Mouse (Mus musculus) G1E (cell line): ENCODE measurements around the gene Hacl1.

Experiments
- CTCF ChIP-seq: IDR thresholded peaks from 2 replicates; pipeline ENCODE4 v1.5.1; 2012; ENCODE audit warnings: low read depth, low read length, inconsistent platforms, mixed read lengths
- POLR2AphosphoS5 ChIP-seq: IDR thresholded peaks from 2 replicates; pipeline ENCODE4 v1.6.1; 2012; ENCODE audit warnings: low read depth, low read length, inconsistent platforms; ENCODE audit not compliant: insufficient replicate concordance

DNA sequence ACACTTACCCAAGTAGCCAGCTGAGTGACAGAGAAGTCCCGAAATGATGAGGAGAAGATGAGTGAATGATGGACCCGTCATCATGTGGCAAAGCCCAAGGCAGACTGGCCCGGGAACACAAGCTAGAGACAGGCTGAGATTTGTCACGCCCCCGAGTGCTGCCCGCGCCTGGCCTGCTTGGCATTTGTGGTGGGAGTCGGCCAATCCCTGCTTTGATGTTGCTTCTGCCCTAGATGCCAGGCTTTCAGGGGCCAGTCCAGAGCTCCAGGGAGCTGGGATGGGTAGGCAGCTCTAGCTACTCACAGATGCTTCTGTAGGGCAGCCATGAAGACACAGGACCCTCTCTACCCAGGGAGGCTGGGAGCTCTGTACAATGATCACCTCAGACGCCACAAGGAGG lies 83.3 kb downstream of the Hacl1 start:
- TF ChIP-seq CTCF (no peak), POLR2AphosphoS5 (no peak)
